Mouse (Mus musculus): ENCODE measurements around the gene Pkp3. TPM values are rescaled to one million over a fixed set of nuclear protein-coding genes. Genes with fewer than 3 reads are reported as not detected.

Pkp3 gene
- total RNA-seq, 2 experiments from 2014 or later, result not detected

GRCm38 (mm10) chr7:141059929-141060328 is 18.1 kb upstream of the Pkp3 start:
- peak overlapping the region; percentile 84 for H3K4me3 ChIP-seq
- H3K27ac ChIP-seq, result peak overlapping the region; percentile 86
- DNase-seq (ENCODE audit: extremely low spot score in 1 of 2, low spot score in 2 of 2), result no peak
- intact Hi-C loops (cut with DNase I), result no loop called here
- no peak for TF ChIP-seq CTCF (IDR thresholded peaks at IDR 0.05)

GRCm38 (mm10) chr7:141060426-141061242 is 17.4 kb upstream of the Pkp3 start, which contains the start of gene B4galnt4:
B4galnt4 (plus strand) TSS chr7:141061104.
- Histone ChIP-seq H3K27ac (peak within 1 kb of the TSS; percentile 94), H3K4me3 (peak within 1 kb of the TSS; percentile 84)
- intact Hi-C loops (cut with DNase I), result no loop called here
- DNase-seq (ENCODE audit: extremely low spot score in 1 of 2, low spot score in 2 of 2), result peak; percentile 91 to 92
- TF ChIP-seq CTCF (IDR thresholded peaks at IDR 0.05), result no peak

- TF ChIP-seq CTCF (IDR thresholded peaks at IDR 0.05), result no peak
- Histone ChIP-seq H3K27ac (peak overlapping the region; percentile 94), H3K4me3 (peak overlapping the region; percentile 84)
- DNase-seq (ENCODE audit: extremely low spot score in 1 of 2, low spot score in 2 of 2), result no peak
- intact Hi-C loops (cut with DNase I), result no loop called here
Observed at GRCm38 (mm10) chr7:141061269-141061692, 16.7 kb upstream of the Pkp3 start.

GRCm38 (mm10) chr7:141062525-141062924 is 15.5 kb upstream of the Pkp3 start:
- Histone ChIP-seq H3K27ac (peak overlapping the region; percentile 94; the same call in 1 of the 2 replicates), H3K4me3 (peak overlapping the region; percentile 84)
- intact Hi-C loops (cut with DNase I), result no loop called here
- TF ChIP-seq CTCF (IDR thresholded peaks at IDR 0.05), result no peak
- no peak for DNase-seq (ENCODE audit: extremely low spot score in 1 of 2, low spot score in 2 of 2)

GRCm38 (mm10) chr7:141063353-141063752 is 14.7 kb upstream of the Pkp3 start:
- TF ChIP-seq CTCF (IDR thresholded peaks at IDR 0.05), result no peak
- Histone ChIP-seq H3K27ac (peak overlapping the region; percentile 3; the same call in 1 of the 2 replicates), H3K4me3 (no peak overlapping the region)
- DNase-seq (ENCODE audit: extremely low spot score in 1 of 2, low spot score in 2 of 2), result no peak
- intact Hi-C loops (cut with DNase I), result no loop called here

- no peak for DNase-seq (ENCODE audit: extremely low spot score in 1 of 2, low spot score in 2 of 2)
- Histone ChIP-seq H3K4me3 (no peak overlapping the region), H3K27ac (no peak overlapping the region)
- TF ChIP-seq CTCF (IDR thresholded peaks at IDR 0.05), result no peak
- intact Hi-C loops (cut with DNase I), result no loop called here
Observed at GRCm38 (mm10) chr7:141064175-141064574, 13.8 kb upstream of the Pkp3 start.

GRCm38 (mm10) chr7:141064576-141064975 is 13.4 kb upstream of the Pkp3 start:
- intact Hi-C loops (cut with DNase I), result no loop called here
- no peak for DNase-seq (ENCODE audit: extremely low spot score in 1 of 2, low spot score in 2 of 2)
- H3K4me3 ChIP-seq, result no peak overlapping the region
- TF ChIP-seq CTCF (IDR thresholded peaks at IDR 0.05), result no peak
- H3K27ac ChIP-seq, result no peak overlapping the region

- TF ChIP-seq CTCF (IDR thresholded peaks at IDR 0.05), result no peak
- Histone ChIP-seq H3K4me3 (no peak overlapping the region), H3K27ac (no peak overlapping the region)
- DNase-seq (ENCODE audit: extremely low spot score in 1 of 2, low spot score in 2 of 2), result no peak
- intact Hi-C loops (cut with DNase I), result no loop called here
Observed at GRCm38 (mm10) chr7:141068351-141068750, 9.7 kb upstream of the Pkp3 start.

- intact Hi-C loops (cut with DNase I), result loop anchor here (5.0 kb wide), 1 partner anchor 102 kb away; the partner anchor contains the start of gene Rnh1
- Histone ChIP-seq H3K4me3 (peak overlapping the region; percentile 42), H3K27ac (peak overlapping the region; percentile 89)
- peak; percentile 79 for TF ChIP-seq CTCF (IDR thresholded peaks at IDR 0.05)
- peak; percentile 74 to 81 for DNase-seq (ENCODE audit: extremely low spot score in 1 of 2, low spot score in 2 of 2)
Observed at GRCm38 (mm10) chr7:141070058-141070862, 7.8 kb upstream of the Pkp3 start.

GRCm38 (mm10) chr7:141072017-141072745 is 5.8 kb upstream of the Pkp3 start:
- peak overlapping the region; percentile 89; the same call in 1 of the 2 replicates for H3K27ac ChIP-seq
- H3K4me3 ChIP-seq, result no peak overlapping the region
- intact Hi-C loops (cut with DNase I), result loop anchor here (5.0 kb wide), 1 partner anchor 100 kb away; the partner anchor contains the start of gene Rnh1
- TF ChIP-seq CTCF (IDR thresholded peaks at IDR 0.05), result peak; percentile 56
- no peak for DNase-seq (ENCODE audit: extremely low spot score in 1 of 2, low spot score in 2 of 2)

GRCm38 (mm10) chr7:141073782-141074181 is 4.2 kb upstream of the Pkp3 start:
- no peak overlapping the region for H3K4me3 ChIP-seq
- TF ChIP-seq CTCF (IDR thresholded peaks at IDR 0.05), result no peak
- intact Hi-C loops (cut with DNase I), result loop anchor here (5.0 kb wide), 1 partner anchor 99 kb away; the partner anchor contains the start of gene Rnh1
- H3K27ac ChIP-seq, result 0 out of 2 replicates have a peak overlapping the region, but pooled peaks have one; percentile 32
- no peak for DNase-seq (ENCODE audit: extremely low spot score in 1 of 2, low spot score in 2 of 2)
